Mouse (Mus musculus) frontal cortex, postnatal 14 days (tissue): ENCODE measurements around the gene Ski.

ENCODE experiments used
- DNase-seq, 2 experiments: peaks; one replicate each; pipeline ENCODE4 v3.0.0; 2022; ENCODE audit warnings: low spot score in 2 of 2

Ski gene

GRCm38 (mm10) chr4:155176210-155176609 is 46.2 kb downstream of the Ski start:
- DNase-seq, result no peak

GRCm38 (mm10) chr4:155173822-155174785 is 48.3 kb downstream of the Ski start:
- no peak for DNase-seq

- DNase-seq, result peak; percentile 46 to 71
Observed at GRCm38 (mm10) chr4:155172909-155173821, 49.2 kb downstream of the Ski start.

- no peak for DNase-seq
Observed at GRCm38 (mm10) chr4:155171961-155172533, 50.3 kb downstream of the Ski start.

- no peak for DNase-seq
Observed at GRCm38 (mm10) chr4:155170614-155171212, 51.7 kb downstream of the Ski start.

- DNase-seq, result no peak
Observed at GRCm38 (mm10) chr4:155168835-155169252, 53.5 kb downstream of the Ski start.

- no peak for DNase-seq
Observed at GRCm38 (mm10) chr4:155165861-155166260, 56.5 kb downstream of the Ski start.

GRCm38 (mm10) chr4:155164550-155164949 is 57.8 kb downstream of the Ski start:
- no peak for DNase-seq

GRCm38 (mm10) chr4:155163685-155164084 is 58.7 kb downstream of the Ski start:
- no peak for DNase-seq

- no peak for DNase-seq
Observed at GRCm38 (mm10) chr4:155163320-155163651, 59.1 kb downstream of the Ski start.

GRCm38 (mm10) chr4:155162433-155163319 is 59.7 kb downstream of the Ski start:
- DNase-seq, result no peak

GRCm38 (mm10) chr4:155158543-155158917 is 63.9 kb downstream of the Ski start:
- no peak for DNase-seq

GRCm38 (mm10) chr4:155157871-155158542 is 64.4 kb downstream of the Ski start:
- DNase-seq, result no peak

GRCm38 (mm10) chr4:155156734-155157133 is 65.7 kb downstream of the Ski start:
- no peak for DNase-seq

GRCm38 (mm10) chr4:155154986-155155385 is 67.4 kb downstream of the Ski start:
- DNase-seq, result no peak

- DNase-seq, result no peak
Observed at GRCm38 (mm10) chr4:155153389-155154072, 68.9 kb downstream of the Ski start.

- no peak for DNase-seq
Observed at GRCm38 (mm10) chr4:155152476-155152875, 69.9 kb downstream of the Ski start.

- DNase-seq, result no peak
Observed at GRCm38 (mm10) chr4:155151845-155152244, 70.5 kb downstream of the Ski start.

- DNase-seq, result no peak
Observed at GRCm38 (mm10) chr4:155151221-155151788, 71.1 kb downstream of the Ski start.
